Mouse (Mus musculus): Measurements from ENCODE around the gene Cox4i2.

GRCm38 (mm10) chr2:152769677-152770076 lies 15.7 kb downstream of the Cox4i2 start:
- TF ChIP-seq CTCF (IDR thresholded peaks at IDR 0.05; ENCODE audit: low read depth, low read length) = no peak
- TF ChIP-seq GATA2 (IDR thresholded peaks at IDR 0.05; ENCODE audit: borderline replicate concordance, low read depth, low read length) = no peak
